Mouse (Mus musculus) brain, embryonic 18.5 days (tissue): ENCODE results near the gene Sp2.
A peak's percentile ranks its signal among the peaks of the same experiment; 100 is the strongest.

Experiments used
- DNase-seq: peaks from one replicate; pipeline ENCODE4 v3.0.0-alpha.2; 2012; ENCODE audit warnings: low read depth, low spot score

The Sp2 gene

DNA sequence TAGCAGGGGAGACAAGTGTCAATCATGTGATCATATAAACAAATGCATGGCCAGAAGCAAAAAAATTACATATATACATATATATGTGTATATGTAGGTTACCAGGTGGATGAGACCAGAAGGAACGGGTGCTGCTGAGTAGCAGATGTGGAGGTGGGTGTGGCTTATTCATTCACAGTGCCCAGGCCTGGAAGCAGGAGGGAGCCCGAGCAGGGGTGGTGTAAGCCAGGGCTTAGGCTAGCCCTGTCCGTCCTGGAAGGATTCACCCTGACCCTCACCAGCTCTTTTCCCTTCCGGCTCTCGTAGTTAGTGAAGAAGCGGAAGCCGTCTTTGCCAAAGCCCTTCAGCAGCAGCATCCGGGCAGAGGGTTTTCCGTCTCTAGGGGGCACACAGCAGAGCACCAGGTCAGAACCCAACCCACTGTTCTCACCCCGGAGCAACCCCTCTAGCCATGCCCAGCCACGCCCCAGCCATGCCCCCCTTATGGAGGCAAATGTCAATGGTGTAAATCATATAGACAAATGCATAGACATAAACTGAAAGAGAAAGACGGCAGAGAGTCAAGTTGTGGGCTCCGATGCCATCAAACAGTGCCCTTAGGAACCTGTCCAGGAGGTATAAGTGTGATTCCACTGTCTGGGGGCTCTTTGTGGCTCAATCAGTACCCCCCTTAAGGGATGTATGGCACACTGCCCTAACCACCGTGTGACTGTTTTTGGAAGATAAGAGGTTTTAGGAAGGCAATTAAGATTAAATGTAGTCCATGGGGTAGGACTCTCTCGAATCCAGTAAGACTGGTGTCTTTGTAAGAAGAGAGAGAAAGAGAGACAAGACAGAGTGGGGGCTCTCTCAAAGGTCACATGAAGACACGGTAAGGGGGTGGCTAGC, 41.9 kb downstream of the Sp2 start:
- DNase-seq, result no peak

DNA sequence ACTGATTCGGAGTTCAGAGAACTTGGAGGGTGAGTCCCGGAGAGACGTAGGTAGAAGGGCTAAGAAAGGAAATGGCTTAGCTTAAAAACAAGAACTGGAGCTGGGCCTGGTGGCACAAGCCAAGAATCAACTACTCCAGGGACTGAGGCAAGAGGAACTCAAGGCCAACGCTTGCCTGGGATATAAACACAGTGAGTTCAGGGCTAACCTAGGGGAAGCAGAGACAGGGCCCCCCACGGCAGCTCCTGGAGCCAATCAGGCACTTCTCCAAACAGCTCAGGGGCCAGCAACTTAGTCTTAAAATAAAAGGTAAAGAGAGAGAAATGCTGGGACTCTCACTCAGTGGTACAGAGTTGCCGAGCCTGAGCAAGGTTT, 44.3 kb downstream of the Sp2 start:
- no peak for DNase-seq

DNA sequence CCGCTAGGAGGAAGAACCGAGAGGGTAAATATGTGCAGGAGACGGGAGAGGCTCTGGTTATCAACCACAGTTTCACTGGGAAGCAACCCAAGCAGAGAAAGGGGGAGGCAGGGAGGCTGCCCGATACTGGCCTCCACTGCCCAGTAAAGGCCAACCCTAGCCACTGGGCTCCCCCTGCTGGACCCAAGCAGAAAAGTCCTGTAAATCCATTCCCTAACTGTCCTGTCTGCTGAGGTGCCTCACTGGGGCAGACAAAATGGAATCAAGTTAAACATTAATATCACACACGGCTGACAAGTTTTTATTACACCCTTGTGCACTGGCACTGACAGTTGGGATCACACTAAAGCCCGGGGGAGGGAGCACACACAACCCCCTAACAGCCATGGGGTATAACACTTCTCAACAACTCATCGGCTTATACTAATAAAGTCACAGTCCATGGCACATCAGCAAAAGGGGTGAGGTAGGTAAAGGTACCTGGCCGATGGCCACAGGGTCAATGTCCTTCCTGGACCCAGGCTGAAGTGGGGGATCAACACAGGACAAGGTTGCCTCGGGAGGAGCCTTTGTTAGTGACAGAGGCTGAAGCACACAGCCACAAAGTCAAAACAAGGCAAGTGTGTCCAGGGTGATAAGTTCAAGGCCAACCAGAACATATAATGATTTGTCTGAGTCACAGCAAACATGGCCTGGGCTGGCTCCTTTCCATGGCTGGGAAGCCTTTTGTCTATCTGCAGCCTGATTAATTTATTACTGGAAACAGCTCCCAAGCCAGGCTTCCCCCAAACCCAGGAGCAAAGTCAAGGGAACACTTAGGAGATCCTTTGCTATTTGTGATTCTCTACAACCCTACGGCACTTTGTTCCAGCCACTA, 45.0 kb downstream of the Sp2 start:
- no peak for DNase-seq

DNA sequence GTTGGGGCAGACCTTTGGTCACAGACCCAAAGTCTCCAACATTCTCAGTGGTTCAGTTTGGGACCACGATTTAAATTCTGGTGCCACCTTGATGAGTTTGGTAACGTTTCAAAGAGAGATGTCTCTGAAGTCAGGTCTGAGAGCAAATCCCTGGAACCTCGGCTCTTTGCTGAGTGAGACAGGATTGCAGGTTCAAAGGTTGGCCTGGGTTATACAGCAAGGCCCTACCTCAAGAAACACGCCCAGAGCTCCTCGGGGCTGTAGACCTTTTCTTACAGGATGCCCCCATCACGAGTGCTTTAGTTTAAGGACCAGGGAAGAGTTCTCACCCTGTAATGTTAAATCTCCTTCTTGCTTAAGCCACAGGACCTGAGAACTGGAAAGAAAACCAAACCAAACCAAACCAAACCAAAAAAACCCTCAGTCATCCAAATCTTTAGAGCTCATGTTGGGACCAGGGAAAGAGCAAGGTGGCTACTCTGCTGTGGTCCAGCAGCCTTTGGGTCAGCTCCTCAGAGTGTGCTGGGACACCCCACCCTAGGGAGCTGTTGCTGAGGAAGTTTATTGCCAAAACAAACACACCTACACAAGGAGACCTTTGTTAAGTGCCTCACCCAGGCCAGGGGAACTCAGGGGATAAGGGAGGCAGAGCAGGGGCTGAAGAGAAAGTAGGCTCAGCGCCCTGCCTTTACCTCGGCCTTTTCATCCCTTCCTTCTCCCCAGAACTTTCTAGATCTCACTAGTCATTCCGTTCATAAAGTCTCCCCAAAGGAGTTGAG, 46.7 kb downstream of the Sp2 start:
- DNase-seq, result no peak

DNA sequence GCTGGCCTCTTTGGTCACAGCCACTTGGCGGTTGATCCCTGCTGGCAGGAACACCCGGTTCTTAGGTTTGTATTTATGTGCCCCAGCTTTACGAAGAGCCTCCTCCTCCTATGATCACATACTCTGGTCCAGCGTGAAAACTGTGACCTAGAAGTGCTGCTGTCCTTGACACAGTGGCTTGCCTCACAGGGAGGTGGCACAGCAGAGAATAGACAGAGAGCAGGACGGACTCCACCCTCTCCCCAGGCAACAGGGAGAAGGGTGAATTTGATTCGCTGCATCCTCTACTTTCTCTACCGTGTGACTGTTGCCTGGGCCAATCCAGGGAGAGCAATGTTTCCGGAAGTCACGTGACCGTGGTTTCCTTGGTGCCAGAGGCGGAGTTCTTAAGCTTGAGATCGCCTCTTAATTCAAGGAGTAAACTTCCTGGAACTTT, 47.8 kb downstream of the Sp2 start:
- DNase-seq, result no peak

DNA sequence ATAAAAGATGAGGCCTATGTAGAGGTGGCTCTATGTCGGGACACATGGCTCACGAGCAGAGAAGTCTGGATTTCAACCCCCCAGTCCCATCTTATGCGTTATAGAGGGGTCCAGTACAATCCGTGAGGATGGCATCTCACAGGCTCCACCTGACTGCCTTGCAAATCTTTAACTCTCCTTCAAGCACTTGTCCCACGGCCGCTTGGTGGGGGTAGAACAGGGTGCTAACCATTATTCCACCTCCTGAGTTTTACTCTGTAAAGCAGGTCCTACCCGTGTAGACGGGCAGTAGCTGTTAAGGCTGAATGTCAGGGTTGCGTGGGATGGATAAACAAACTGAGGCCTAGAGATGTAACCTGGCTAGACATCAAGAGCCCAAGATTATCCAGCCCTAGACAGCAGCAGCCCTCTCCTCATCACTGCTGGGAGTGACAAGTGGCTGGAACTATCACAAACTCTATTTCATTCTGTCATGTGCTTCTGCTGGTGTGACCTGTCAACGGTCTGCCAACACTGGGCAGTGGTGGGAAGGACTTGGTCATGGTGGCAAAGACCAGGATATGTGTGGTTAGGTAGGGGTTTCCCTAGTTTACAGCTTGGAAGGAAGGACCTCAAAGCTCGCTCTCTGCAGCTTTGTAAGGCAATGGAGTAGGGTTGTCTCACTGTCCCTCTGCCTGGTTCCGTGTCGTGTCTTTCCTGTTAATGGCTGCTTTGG, 49.0 kb downstream of the Sp2 start:
- DNase-seq, result no peak

DNA sequence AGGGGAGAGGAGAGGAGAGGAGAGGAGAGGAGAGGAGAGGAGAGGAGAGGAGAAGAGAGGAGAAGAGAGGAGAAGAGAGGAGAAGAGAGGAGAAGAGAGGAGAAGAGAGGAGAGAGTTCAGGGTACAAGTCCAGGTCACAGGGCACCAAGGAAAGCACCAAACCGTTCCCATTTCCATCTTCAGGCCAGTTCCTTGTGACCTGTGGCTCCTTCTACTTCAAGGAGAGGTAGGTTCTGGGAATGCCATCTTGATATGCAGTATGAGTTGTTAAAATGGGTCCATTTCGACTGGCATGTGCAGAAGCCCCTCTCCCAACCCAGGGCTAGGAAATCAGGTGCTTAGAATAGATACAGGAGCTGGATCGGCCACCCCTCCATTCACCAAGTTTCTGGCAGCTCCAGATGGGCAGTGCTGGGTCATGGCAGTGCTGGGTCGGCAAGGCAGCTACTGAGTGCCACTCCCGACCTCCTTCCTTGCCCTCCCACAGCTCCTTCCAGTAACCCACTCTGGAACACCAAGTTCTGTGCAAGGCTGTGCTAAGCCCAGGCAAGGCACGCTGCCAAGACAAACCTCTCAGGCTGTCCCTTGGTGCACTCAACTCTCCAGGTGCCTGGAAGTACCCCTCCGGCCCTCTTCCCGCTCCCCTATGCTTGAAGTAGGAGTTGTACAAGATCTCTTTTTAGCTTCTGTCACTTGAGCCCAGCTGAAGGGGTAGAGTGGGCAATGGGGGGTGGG, 51.3 kb downstream of the Sp2 start:
- DNase-seq, result no peak

DNA sequence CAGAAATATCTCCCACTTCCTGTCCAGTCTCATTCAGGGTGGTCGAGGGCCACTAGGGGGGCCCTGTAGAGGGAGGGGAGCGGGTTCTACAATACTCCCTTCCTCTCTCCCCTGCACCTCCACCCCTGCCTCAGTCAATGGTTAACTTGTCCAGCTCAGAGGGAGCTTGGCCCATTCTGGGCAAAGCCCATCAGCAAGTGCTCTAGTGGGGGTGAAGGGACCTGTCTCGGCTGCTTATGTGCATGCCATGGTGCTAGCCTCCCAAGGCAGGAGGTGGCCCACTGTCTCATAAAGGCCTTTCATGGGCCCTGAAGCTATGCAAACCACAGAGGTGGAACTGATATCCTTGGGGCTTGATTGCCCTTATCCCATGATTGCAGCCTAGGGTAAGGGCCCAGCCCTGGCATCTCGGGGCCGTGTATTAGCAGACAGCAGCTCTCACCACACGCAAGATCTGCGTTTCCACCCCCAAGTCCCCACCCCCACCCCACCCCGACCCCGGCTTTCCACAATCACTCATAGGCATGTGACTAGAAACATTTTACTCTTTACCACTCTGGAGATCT, 52.9 kb downstream of the Sp2 start:
- no peak for DNase-seq

DNA sequence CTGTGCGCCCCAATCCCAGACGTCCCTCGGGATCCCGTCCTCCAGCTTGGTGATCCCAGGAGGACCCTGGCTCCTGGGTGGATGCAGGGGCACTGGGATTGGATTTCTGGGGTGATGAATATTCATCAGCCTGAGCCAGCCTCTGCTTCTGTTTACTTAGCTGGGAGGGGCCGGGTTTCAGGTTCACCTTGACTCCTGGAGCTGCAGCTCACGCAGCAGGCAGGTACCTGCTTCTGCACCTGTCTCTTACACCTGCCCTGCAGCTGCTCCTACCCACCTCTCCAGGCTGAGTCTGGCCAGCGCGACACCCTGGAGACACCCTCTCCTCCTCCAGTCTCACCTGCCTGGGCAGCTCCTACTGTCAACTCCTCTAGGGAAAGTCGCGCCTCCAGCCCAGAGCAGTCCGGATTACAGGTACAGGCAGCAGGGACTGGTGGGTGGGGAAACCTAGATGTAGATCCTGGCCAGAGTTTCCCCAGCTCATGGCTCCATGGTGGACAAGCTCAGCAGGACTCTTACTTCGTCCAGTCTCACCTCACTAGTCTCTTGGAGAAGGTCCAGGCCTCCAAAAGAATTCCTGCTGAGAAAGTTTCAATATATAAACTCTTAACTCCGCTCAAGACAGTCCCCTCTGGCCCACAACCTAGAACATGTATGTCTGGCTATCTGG, 53.5 kb downstream of the Sp2 start:
- no peak for DNase-seq

DNA sequence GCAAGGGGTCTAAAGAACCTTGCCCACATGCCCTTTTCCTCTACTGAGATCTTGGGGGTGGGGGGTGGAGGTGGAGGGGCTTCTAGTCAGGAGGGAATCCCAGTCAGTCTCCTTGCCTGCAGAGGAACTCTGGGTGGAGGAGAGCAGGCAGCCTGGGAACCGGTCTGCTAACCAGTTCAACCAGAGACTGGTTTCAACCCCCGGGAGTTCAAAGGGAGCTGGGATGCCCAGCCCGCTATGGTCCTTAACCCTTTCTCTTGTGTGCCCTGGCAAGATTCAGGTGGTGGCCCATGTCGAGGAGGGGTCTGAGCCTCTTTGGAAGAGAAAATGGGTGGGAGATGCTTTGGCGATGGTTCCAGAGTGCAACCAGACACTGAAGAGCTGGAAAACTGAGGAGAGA, 54.1 kb downstream of the Sp2 start:
- DNase-seq, result no peak

DNA sequence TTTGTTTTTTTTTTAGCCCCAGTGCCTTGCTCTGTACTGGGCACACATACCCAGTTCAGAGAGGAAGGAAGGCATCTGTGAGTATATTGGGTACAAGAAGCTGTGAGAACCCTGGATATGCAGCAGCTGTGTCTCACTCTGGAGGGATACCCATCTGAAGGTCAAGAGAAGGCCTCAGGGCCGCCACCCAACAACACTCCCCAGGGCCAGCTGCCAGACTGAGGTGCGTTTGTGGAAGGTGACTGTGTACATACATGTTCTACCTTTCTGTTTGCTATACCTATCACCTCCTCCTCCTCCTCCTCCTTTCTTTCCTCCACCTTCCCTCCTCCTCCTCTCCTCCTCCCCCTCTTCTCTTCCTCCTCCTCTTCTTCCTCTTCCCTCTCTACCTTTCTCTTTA, 54.7 kb downstream of the Sp2 start, which contains the start of gene Prr15l:
TSS of gene Prr15l (plus strand) at position 17 of the 400 bp plus-strand sequence.
- DNase-seq, result no peak

DNA sequence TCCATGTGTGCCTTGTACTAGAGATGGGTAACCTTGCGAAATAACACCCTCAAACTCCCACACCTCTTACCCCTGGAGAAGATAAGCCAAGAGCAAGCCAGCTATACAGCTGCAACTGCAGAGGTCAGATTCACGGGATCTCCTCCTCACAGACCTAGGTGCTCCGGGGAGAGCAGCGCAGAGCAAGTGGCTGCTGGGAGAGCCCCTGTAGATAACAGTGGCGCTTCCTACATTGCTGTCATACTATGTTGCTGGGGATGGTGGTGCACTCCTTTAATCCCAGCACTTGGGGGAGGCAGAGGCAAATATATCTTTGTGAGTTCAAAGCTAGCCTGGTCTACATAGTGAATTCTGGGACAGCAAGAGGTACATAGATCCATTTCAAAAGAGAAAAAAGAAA, 56.2 kb downstream of the Sp2 start:
- no peak for DNase-seq

DNA sequence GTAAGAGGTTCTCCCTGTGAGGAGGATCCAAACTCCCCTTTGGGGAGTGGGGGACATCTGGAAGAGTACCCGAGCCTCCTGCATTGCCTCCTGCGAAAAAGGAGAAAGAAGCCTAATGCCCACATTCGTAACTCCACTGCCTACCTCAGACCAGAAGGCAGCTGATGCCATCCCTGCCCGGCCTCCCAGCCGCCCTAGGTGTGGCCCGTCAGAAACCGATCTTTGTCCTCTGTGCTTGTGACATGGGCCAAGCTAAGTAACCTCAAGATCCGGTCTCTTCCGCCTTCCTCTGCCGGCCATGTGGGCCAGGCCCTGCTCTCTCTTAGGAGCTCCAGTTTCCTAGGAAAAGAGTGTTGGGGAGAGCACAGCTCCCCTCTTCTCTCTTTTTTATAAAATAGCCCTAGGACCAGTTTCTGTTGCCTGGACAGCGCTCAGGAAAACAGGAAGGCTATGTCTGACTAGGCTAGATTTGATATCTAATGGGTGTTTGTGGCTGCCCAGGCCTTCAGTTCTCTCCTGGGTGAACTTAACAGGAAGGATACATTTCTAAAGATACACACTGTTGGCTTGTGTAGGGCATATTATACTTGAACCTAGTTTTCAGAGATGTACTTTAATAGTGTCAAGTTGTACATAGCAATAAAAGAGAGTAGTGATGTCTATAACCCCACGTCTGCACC, 57.1 kb downstream of the Sp2 start:
- no peak for DNase-seq

DNA sequence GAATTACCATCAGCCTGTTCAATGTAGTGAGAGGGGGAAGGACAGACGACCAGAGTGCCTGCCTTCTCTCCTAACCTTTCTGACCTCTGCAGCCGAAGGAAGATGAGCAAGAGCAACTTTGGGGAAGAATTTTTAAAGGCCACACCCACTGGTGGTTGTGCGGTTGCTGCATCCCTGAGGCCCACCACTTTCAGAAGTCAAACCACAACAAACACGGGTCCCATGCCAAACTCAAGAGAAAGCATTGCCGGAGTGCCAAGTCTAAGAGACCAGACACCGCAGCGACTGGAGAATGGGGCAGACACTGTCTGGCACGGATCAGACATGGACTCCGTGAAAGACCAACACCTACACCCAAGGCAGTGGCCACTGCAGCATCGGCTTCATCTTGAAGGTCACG, 57.9 kb downstream of the Sp2 start:
- no peak for DNase-seq

DNA sequence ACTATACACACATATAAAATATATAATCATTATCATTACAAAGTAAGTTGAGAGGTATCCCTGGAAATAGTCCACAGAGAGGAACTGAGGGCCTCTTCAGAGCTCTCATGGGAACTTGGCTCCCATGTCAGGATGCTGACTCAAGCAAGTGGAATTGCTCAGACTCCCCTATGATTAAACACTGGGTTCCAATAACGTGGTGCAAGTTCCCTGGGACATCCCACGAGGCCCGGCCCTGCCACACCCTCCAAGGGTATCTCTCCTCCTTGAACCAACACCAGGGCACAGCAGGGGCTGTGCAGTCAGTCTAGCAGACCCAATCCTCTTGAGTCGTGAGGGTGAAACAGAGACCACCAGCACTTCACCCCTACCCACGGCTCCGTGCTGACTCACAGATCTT, 63.8 kb downstream of the Sp2 start:
- no peak for DNase-seq

DNA sequence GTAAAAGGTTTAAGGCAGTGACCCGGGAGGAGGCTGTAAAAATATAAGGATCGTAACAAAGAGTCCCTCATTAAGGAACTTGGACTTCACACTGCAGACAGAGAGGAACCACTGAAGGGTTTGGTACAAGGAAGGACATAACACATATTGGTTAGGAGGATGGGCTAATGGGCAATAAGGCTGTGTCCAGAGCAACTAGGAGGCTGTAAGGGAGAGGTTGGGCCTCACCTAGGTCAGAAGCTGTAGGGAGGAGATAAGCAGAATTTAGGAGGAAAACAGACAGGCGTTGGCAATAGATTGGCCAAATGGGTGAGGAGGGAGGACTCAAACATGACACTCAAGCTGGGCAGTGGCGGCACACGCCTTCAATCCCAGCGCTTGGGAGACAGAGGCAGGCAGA, 65.3 kb downstream of the Sp2 start:
- DNase-seq, result no peak

DNA sequence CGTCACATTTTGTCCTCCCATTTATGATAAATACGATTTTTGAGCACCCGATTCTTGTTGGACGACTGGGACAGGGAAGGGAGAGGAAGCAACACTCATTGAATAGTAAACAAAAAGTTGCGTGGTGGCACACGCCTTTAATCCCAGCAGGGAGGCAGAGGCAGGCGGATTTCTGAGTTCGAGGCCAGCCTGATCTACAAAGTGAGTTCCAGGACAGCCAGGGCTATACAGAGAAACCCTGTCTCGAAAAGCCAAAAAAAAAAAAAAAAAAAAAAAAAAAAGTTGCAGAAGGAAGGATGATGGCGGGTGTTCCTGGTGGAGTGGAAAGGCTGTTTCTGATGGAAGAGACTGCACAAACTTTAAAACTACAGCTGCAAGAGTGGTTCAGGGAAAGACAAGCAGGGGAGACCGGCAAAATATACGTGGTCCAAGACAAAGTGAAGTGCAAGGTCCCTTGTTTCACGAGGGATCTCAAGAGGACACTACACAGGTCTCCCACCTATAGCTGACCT, 65.8 kb downstream of the Sp2 start:
- DNase-seq, result no peak

DNA sequence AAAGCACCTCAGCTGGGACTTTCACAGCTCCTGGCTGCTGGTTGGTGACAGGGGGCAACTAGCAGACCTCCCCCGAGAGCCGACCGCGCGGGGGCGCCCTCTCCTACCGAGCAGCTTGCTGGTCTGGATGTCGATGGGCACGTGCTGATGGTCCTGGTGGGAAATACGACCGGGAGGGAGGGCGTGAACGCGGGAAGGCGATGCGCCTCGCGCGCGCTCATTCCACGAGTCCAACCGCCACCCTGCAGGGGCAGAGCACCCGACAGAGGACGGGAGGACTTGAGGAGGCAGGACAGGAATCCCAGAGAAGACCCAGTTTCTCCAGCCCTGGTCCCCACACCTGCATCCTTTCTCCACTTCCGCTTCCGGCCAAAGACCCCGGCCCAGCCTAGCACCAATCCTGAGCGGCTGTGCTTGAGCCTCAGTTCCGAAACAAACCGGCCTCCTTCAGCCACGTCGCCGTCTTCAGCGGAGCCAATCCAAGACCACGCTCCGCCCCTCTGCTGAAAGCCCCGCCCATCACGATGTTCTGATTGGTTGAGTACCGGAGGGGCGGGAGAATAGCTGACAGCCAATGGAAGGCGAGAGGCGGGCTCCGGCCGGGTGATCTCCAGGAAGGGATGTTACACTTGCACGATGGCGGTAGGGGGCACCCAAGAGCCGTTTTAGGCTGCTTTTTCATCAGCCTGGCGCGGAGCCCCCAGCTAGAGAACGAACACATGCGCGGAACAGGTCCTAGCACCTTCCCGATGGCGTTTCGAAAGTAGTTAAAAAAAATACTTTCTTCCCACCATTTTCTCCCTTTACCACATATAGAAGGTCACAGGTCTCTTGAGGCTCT, 66.5 kb downstream of the Sp2 start, which contains the start of gene Cdk5rap3:
TSS of gene Cdk5rap3 (minus strand) at position 453 of the 841 bp plus-strand sequence.
- peak; percentile 98 for DNase-seq
